Mouse (Mus musculus): Measurements from ENCODE around the gene Sebox. TPM values are rescaled to one million over a fixed set of nuclear protein-coding genes. Genes with fewer than 3 reads are reported as not detected.

Sebox gene
- not detected for total RNA-seq (2021)
- long read RNA-seq, experiment 1 = 0 reads
- long read RNA-seq, experiment 2 = 0 reads

DNA sequence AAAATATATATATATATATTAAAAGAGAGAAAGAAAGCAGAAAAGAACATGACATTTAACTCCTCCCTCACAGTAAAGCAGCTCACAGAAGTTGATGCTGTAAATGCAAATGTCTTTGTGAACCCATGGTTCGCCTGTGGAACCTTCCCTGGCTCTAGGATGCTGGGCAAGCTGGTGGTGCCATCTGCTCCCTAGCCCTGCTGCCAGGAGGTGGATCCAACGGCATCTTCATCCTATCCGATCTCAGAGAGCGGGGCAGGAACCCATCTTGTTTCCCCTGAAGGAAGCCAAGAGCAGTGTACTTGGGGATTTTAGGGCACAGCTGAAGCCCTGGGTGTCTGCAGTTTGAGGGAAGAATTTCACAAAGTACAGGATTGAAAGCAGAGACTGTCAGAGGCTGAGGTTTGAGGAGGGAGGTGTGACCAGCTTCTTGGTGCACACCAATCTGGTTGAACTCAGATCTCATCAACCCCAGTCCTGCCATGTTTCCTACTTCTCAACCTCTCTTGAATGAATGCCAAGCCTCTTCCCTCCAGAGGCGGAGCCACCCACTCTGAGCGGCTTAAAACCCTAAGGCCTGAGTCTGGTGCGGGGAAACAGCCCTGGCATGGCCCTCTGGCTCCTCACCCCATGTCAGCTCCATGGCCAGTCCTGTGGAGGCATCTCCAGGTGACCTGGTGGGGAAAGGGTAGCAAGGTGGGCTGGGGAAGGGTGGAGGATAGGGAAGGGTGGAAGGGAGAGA is at the start of gene Sebox:
Sebox (plus strand) TSS at position 539 of the 742 bp plus-strand sequence.
- DNase-seq (ENCODE audit: low spot score in 2 of 2) = no peak

DNA sequence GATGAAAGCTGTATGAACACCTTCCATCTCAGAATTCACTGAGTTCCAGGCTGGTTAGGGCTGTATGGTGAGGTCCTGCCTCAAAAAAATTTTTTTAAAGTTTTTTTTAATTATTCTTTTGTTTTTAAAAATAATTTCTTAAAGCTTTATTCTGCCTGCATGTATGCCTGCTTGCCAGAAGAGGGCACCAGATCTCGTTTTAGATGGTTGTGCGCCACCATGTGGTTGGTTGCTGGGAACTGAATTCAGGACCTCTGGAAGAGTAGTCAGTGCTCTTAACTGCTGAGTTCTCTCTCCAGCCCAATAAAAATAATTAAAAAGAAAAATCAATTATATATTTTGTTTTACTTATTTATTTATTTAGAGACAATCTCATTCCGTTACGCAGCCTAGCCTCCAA is 49.6 kb upstream of the Sebox start:
- DNase-seq (ENCODE audit: low spot score in 2 of 2) = peak; percentile 61 to 62

DNA sequence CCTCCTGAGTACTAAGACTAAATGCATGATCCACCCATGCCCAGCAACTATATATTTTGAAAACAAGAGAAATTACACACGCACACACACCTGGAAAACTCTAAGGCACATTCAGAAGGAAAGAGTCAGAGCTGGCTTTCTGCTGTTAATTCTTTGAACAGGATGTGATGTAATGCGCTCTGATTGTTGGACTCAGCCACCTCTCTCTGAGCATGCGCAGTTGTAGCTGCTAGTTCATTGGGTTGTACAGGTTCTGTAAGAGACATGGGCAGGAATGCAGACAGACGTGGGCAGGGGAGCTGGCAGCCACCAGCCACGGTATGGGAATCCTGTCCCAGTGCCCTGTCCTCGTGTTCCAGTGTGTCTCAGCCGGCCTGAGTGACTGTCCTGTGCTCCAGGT is 49.0 kb upstream of the Sebox start:
- no peak for DNase-seq (ENCODE audit: low spot score in 2 of 2)

DNA sequence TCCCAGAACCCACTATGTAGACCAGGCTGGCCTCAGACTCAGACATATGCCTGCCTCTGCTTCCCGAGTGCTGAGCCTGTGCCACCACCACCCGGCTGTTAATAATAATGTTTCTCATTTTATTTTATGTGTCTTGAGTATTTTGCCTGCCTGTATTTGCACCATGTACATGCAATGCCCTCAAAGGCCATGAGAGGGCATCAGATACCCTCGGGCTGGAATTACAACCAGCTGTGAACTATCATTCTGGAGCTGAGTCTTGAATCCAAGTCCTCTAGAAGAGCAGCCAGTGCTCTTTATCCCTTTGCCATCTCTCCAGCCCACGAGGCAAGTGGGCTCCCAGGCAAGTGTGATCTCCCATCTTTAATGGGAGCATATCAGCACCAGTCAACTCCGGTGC is 47.9 kb upstream of the Sebox start:
- peak; percentile 45 to 64 for DNase-seq (ENCODE audit: low spot score in 2 of 2)

DNA sequence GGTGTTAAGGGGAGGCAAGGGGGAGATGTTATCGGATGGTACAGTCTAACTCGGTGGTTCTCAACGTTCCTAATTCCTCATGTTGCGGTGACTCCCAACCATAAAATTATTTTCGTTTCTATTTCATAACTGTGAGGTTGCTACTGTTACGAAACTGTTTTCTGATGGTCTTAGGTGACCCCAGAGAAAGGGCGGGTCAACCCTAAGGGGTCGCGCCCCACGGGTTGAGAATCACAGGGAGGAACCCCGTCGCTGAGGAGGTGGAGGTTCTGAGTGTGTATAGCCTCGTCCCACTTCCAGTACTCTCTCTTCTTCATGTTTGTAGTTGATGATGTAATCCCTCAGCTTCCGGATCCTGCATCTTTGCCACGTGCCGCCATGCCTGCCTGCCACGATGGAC is 44.5 kb upstream of the Sebox start:
- no peak for DNase-seq (ENCODE audit: low spot score in 2 of 2)

DNA sequence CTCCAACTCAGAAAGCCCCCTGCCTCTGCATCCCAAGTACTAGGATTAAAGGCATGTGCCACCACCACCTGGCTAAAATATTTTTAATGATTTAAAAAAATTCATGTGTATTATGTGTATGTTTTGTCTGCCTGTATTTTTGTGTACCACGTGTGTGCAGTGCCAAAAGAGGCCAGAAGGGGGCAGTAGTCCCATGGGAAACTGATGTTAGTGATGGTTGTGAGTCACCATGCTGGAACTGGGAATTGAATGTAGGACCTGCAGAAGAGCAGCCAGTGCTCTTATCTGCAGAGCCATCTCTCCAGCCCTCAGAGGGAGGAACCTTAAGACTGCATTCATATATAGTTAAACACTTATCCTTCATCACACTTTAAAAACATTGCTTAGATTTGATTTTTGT is 41.4 kb upstream of the Sebox start:
- DNase-seq (ENCODE audit: low spot score in 2 of 2) = no peak

DNA sequence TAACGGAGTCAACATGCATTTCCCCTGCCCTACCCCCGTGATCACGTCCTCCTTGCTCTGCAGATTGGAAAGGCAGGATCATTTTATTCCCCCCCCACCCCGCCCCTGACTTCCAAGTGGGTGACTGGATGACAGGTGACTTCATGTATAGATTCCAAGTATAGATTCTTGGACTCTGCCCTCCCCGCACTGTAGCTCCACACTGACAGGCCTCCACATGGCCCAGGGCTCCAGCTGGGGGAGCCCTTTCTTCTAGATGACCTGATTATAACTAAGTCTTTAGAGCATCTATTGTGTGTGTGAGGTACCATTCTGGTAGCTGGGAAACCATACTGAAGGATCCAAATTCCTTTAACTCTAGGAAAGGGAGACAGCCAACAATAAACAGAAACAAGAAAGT is 40.6 kb upstream of the Sebox start:
- DNase-seq (ENCODE audit: low spot score in 2 of 2) = no peak

DNA sequence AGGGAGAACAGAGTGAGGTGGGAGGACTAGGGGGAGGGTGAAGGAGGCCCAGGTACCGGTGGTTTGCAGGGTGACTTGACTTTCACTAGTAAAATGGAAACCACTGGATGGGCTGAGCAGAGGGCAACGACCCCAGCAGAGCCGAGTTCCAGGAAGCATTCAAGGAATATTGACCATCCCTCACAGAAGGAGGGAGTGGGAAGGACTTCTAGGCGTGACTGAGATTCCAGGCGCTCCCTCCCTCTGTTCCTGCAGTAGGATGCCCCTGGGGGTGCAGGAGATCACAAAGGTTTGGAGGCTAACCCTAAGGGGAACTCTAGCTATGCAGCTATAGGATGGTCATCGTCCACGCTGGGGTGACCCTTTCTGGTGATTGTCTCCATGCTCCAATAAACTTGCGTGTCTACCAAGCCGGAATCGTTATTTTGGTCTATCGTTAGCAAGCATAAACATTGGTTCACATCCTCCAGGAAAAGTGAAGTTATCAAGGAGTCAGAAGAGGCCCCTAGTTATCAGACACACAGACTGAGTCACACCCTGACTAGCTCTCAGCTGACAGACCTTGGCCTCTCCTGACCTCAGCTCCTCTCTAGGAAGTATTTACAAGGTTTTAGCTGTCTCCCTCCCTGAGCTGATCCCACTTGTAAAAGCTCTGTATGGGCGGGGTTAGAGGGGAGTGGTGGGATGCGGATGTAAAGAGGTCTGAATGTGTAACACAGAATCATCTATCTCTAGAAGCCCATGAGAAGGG is 39.8 kb upstream of the Sebox start:
- peak in 1 of 2 experiments; percentile 34 for DNase-seq (ENCODE audit: low spot score in 2 of 2)

DNA sequence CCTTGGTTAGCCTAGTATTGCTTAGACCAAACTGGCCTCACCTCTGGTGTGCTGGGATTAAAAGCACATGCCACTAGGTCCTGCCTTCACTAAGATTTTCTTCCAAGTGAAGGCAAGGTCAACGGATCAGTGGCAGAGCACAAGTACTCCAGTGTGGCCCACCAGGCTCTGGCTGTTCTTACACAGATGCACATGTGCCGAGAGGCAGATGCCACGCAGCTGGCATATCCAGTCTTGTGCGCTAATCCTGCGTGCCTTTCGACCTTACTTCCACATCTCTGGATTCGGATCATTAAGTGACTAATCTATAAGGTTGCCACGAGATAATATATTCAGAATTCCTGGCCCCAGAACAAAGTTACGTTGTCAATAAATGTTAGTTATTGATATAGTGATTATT is 38.1 kb upstream of the Sebox start:
- no peak for DNase-seq (ENCODE audit: low spot score in 2 of 2)

DNA sequence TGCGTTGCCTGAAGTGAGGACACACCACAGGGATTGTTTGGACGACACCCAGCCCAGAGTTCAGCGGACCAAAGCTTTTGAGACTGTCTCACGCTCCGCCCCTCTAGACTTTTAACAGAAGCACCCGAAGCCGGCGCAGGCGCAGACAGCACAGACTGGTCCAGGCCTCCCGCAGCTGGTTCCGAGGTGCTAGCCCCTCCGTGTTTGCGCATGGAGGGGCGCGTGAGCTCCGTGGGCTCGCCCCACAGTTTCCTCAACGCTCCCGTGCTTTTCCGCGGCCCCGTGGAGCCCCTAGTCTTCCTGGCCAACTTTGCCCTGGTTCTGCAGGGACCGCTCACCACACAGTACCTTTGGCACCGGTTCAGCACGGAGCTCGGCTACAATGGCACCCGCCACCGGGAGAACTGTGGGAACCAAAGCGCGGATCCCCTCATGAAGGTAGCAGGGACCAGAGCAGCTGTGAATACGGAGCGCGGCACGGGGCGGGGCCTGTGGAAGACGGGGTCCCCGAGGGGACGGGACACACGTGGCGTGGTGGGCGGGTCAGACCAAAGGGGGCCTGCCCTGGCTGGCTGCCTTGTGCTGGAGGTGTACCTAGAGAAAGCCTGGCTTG is 37.6 kb upstream of the Sebox start, which contains the start of gene Slc46a1:
Slc46a1 (plus strand) TSS at position 130 of the 613 bp plus-strand sequence.
- DNase-seq (ENCODE audit: low spot score in 2 of 2) = peak; percentile 80 to 84

DNA sequence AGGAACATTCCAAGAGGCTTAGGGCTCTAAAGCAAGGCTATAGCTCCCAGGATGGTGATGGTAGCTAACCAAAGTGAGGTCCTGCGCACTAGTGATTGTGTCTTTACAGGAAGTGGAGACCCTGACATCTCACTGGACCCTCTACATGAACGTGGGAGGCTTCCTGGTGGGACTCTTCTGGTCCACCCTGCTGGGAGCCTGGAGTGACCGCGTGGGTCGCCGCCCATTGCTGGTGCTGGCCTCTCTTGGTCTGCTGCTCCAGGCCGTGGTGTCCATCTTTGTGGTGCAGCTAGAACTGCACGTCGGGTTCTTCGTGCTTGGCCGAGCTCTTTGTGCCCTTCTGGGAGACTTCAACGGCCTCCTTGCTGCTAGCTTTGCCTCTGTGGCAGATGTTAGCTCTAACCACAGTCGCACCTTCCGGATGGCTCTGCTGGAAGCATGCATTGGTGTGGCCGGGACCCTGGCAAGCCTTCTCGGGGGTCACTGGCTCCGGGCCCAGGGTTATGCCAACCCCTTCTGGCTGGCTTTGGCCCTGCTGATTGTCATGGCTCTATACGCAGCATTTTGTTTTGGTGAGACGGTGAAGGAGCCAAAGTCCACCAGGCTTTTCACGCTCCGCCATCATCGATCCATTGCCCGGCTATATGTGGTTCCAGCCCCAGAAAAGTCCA is 36.9 kb upstream of the Sebox start:
- DNase-seq (ENCODE audit: low spot score in 2 of 2) = no peak

DNA sequence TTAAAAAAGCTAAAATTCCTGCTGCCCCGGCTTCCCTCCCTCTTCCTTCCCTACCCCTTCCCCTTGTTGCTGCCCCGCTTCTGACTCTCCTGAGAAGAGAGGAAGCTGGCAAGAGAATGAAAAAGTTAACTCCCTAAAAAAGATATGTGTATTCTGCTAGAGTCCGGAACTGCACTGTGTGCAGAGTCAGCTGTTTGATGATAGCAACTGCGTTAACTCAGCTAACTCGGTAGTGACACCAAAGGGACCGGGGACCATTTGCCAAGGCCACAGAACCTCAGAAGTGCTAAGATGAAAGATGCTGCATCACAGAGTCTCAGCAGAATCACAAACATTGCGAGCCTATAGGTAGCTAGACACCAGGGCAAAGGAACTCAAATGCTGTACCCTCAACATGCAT is 35.7 kb upstream of the Sebox start:
- no peak for DNase-seq (ENCODE audit: low spot score in 2 of 2)

DNA sequence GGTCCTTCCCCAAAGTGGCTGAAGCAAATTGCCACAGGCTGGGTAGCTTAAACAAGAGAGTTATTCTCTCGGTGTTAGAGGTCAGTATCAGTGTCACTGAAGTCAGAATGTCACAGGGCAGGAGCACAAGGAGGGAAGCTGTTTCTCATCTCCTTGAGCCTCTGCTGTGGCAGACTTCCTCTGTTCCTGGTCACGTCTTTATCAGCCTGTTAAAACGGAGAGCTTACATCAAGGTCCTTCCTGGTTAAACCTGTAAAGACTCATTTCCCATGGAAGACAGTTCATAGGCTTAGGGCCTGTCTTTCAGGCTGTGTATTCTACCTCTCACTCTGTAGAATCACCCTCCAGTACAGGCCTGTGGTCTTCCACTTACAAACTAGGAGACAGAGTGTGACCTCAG is 35.3 kb upstream of the Sebox start:
- no peak for DNase-seq (ENCODE audit: low spot score in 2 of 2)

DNA sequence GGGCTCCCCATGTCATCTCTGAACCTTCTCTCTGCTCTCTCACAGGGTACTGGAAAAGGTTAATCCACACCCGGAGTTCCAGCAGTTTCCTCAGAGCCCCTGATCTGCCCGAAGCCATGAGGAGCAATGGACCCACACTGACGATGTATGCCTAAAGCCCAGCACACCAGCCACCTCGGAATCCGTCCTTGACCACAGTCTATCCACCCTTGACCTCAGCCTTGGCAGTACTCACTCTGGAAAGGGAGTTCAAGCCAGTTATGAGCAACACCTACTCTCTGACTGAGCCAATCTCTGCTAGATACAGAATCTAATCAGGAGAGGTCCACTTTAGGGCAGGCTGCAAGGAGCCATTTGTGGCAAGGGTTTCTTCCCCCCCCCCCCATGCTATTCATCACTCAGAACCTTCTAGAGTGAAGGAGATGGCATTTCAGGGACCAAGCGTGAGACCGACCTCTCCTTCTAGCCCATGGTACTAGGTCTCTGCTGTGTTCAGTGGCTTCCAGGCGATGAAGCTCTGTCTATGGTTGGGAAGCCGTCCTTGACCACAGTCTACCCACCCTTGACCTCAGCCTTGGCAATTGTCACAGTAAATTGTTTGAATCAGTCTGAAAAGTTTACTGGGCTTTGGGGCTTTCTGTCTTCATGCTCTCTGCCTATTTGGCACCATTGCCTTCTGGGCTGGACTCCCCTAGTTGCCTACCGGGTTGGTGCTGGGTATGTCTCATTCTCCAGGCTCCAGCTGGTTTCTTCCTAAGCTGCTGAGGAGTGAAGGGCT is 31.7 kb upstream of the Sebox start:
- peak in 1 of 2 experiments; percentile 30 for DNase-seq (ENCODE audit: low spot score in 2 of 2)

DNA sequence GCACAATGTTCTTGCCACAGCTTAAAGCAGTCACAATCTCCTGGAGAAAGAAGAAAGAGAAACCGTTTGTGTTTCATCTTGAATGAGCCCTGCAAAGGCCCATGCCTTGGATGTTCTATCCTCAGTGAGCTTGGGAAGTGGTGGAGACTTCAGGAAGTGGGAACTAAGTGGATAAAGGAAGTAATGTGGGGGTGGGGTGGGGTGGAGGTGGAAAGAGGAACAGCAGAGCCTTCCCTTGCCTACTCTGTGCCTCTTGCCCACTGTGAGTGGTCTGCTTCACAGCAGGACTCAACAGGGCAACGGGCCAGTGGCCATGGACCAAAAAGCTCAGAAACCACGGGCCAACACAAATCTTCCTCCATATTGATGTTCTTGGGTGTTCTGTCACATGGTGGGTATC is 28.0 kb upstream of the Sebox start:
- DNase-seq (ENCODE audit: low spot score in 2 of 2) = no peak

DNA sequence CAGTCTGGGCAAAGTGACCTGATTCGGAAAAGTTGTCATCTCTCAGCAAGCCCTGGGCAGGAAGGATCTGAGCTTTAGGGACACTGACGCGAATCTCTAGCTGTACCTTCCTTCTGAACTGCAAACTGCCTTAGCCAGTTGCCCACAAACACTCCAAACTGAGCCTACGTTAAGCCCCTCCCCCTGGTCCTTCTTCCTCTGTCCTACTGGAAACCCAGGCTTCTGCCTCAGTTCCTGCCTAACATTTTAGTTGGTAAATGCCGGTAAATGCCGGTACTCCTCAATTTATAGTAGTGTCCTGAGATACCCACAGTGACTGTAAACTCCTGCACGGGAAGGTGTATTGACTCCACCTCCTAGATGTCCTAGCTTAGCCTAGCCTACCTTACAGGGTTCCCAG is 19.6 kb upstream of the Sebox start:
- no peak for DNase-seq (ENCODE audit: low spot score in 2 of 2)

DNA sequence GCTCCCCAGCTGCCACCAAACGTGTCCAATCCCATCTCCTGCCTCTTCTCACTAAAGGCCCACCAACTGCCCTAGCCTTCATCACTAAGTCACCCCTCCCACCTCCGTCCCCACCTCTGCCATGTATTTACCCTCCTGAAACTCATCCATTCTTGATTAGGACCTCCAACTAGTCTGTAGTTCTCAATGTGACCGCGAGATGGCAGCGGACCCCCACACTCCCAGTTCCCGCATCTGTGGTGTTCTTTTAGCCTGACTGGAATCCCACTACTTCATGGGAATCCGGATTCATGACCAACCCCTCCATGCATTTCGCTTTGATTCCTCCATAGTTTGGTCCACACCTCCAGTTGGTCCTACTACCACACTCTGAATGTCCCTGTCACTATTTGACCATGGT is 15.1 kb upstream of the Sebox start:
- peak; percentile 70 to 74 for DNase-seq (ENCODE audit: low spot score in 2 of 2)

DNA sequence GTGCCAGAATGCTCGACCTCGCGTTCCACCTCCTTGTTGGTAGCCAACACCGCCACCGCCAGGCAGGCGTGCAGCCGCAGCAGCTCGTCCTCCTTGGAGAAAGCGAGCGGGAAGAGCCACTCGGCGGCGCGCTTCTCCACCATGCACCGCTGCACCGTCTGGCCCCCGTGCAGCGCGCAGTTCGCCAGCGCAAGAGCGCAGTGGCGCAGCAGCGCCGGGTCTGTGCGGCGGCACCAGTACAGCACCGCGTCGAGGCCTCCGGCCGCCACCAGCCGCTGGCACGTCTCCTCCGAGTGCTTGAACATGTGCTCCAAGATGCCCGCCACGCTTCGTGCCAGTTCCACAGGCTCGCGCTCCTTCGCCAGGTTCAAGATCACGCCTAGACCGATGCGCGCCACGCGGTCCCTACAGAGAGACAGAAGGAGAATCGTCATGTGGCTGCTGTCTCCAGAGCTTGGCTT is 12.4 kb upstream of the Sebox start:
- DNase-seq (ENCODE audit: low spot score in 2 of 2) = peak; percentile 34 to 36

DNA sequence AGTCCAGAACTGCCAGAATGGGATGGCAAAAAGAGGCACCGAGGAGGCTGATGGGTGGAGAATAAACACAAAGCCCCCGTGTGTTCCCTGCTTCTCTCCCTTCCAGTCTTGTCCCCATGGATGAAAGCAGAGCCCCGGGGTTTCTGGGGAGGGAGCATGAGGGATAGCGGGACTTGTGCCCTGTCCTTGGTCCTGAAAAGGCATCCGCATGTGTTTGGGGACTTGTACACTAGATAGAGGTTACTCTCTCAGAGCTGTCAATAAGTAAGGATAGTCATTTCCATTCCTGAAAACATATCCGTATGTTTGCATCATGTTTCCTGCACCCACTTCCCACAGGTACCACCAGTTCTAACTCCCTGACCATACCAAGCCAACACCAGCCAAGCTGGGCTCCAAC is 7.3 kb upstream of the Sebox start:
- no peak for DNase-seq (ENCODE audit: low spot score in 2 of 2)

DNA sequence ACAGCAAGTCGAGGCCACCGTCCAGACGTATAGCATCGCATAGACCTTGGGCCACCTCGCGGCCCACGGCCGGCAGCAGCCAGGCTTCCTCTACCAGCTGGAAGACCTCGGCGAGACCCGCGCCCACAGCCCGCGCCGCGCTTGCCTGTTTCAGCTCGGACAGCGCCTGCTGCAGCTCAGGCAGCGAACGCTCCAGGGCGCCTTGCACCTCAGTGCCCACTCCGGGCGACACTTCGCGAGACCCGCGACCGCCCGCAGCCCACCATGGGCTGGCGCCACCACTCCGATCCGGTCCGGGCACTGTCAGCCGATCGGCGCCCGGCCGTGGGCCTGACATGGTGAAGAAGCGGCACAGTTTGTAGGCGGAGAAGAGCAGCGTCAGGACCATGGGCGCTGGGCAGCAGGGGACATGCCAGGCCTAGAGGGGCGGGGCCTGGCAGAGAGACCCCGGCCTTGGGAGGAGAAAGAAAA is 6.1 kb upstream of the Sebox start:
- peak; percentile 15 to 47 for DNase-seq (ENCODE audit: low spot score in 2 of 2)

Measured in adrenal gland, adult 18-20 months (tissue).